Mouse (Mus musculus) retina, postnatal 7 days (tissue): ENCODE measurements around the gene Slc27a4.

Experiments used
- DNase-seq: peaks from one replicate; pipeline ENCODE4 v3.0.0-alpha.2; 2012; ENCODE audit warnings: low read depth, low spot score

The Slc27a4 gene

GRCm38 (mm10) chr2:29856451-29857260 is 54.2 kb downstream of the Slc27a4 start:
- no peak for DNase-seq

GRCm38 (mm10) chr2:29857341-29857740 is 54.9 kb downstream of the Slc27a4 start:
- no peak for DNase-seq

GRCm38 (mm10) chr2:29857967-29858366 is 55.5 kb downstream of the Slc27a4 start:
- DNase-seq: no peak

- DNase-seq: peak; percentile 29
Measured at GRCm38 (mm10) chr2:29858748-29859473, 56.5 kb downstream of the Slc27a4 start.

- DNase-seq: no peak
Measured at GRCm38 (mm10) chr2:29865125-29865524, 62.7 kb downstream of the Slc27a4 start.
